Mouse (Mus musculus): ENCODE data around the gene Nfkbib.

Nfkbib gene

GRCm38 (mm10) chr7:28767462-28767965 is at the start of gene Nfkbib:
Gene Nfkbib (minus strand): TSS chr7:28767512.
- DNase-seq, result peak in 1 of 2 experiments; percentile 26

- DNase-seq, result no peak
Observed at GRCm38 (mm10) chr7:28816920-28817319, 49.6 kb upstream of the Nfkbib start.

- DNase-seq, result no peak
Observed at GRCm38 (mm10) chr7:28816201-28816600, 48.9 kb upstream of the Nfkbib start.

GRCm38 (mm10) chr7:28815230-28815629 is 47.9 kb upstream of the Nfkbib start:
- no peak for DNase-seq

GRCm38 (mm10) chr7:28814306-28815034 is 47.2 kb upstream of the Nfkbib start:
- DNase-seq, result no peak

- no peak for DNase-seq
Observed at GRCm38 (mm10) chr7:28812949-28813348, 45.6 kb upstream of the Nfkbib start.

GRCm38 (mm10) chr7:28812436-28812835 is 45.1 kb upstream of the Nfkbib start:
- DNase-seq, result no peak

- no peak for DNase-seq
Observed at GRCm38 (mm10) chr7:28811640-28812275, 44.4 kb upstream of the Nfkbib start.

- peak; percentile 96 to 99 for DNase-seq
Observed at GRCm38 (mm10) chr7:28811228-28811627, 43.9 kb upstream of the Nfkbib start.

- DNase-seq, result peak; percentile 99
Observed at GRCm38 (mm10) chr7:28810107-28811066, 43.1 kb upstream of the Nfkbib start.

- DNase-seq, result peak; percentile 75 to 83
Observed at GRCm38 (mm10) chr7:28809401-28810089, 42.2 kb upstream of the Nfkbib start.

GRCm38 (mm10) chr7:28808957-28809393 is 41.7 kb upstream of the Nfkbib start:
- peak; percentile 98 to 99 for DNase-seq

- no peak for DNase-seq
Observed at GRCm38 (mm10) chr7:28808221-28808941, 41.1 kb upstream of the Nfkbib start, which contains the start of gene Hnrnpl. Gene Hnrnpl (plus strand): TSS chr7:28808541.

GRCm38 (mm10) chr7:28807641-28808220 is 40.4 kb upstream of the Nfkbib start:
- no peak for DNase-seq

- DNase-seq, result peak in 1 of 2 experiments; percentile 55
Observed at GRCm38 (mm10) chr7:28806869-28807268, 39.6 kb upstream of the Nfkbib start.

- no peak for DNase-seq
Observed at GRCm38 (mm10) chr7:28803756-28804155, 36.4 kb upstream of the Nfkbib start.

GRCm38 (mm10) chr7:28802846-28803588 is 35.7 kb upstream of the Nfkbib start:
- DNase-seq, result no peak

- DNase-seq, result no peak
Observed at GRCm38 (mm10) chr7:28801901-28802670, 34.8 kb upstream of the Nfkbib start.

GRCm38 (mm10) chr7:28801451-28801850 is 34.1 kb upstream of the Nfkbib start:
- no peak for DNase-seq

All from cerebellum, postnatal 14 days (tissue).